Mouse (Mus musculus) MEL (cell line): ENCODE data around the gene Eef2. TPM values are rescaled to one million over a fixed set of nuclear protein-coding genes. Genes with fewer than 3 reads are reported as not detected.

Experiments
- DNase-seq: peaks from one replicate; pipeline ENCODE4 v3.0.0; 2011; ENCODE audit warnings: low read depth, low spot score
- H3K27ac ChIP-seq: 2 replicates; pipeline ENCODE4 v1.5.1; 2012; ENCODE audit warnings: low read depth, mild to moderate bottlenecking, control low read depth, low read length, moderate library complexity; ENCODE audit not compliant: control insufficient read depth
- H3K27me3 ChIP-seq, 2 experiments: fragments of 150-350 bp in 1 of 2; sonication (generic) in 1 of 2; 2 replicates each; pipeline ENCODE4 v1.6.1; 2012; ENCODE audit warnings: low read length in 2 of 2, mild to moderate bottlenecking in 2 of 2, improper control_type of control experiment in 1 of 2, moderate library complexity in 1 of 2; ENCODE audit not compliant: insufficient read depth in 2 of 2, control insufficient read depth in 1 of 2
- H3K36me3 ChIP-seq, 2 experiments: 2 replicates each; pipeline ENCODE4 v1.6.1; 2012 to 2014; ENCODE audit warnings: low read length in 2 of 2, improper control_type of control experiment in 1 of 2, inconsistent platforms in 1 of 2, mild to moderate bottlenecking in 1 of 2; ENCODE audit not compliant: insufficient read depth in 2 of 2, control insufficient read depth in 1 of 2
- H3K4me1 ChIP-seq, 2 experiments: fragments of 150-350 bp in 1 of 2; sonication (generic) in 1 of 2; 2 replicates each; pipeline ENCODE4 v1.6.1; 2012; ENCODE audit warnings: low read length in 2 of 2, improper control_type of control experiment in 1 of 2, mild to moderate bottlenecking in 1 of 2; ENCODE audit not compliant: insufficient read depth in 2 of 2, control insufficient read depth in 1 of 2
- H3K4me3 ChIP-seq, 2 experiments: fragments of 150-350 bp in 1 of 2; sonication (generic) in 1 of 2; 2 replicates each; pipeline ENCODE4 v1.5.1; 2012; ENCODE audit warnings: low read depth in 2 of 2, low read length in 2 of 2, mild to moderate bottlenecking in 2 of 2, moderate library complexity in 2 of 2, control low read depth in 1 of 2, improper control_type of control experiment in 1 of 2; ENCODE audit not compliant: control insufficient read depth in 1 of 2, insufficient read depth in 1 of 2
- H3K79me2 ChIP-seq: 2 replicates; pipeline ENCODE4 v1.6.1; 2012; ENCODE audit warnings: mild to moderate bottlenecking, low read length, moderate library complexity; ENCODE audit not compliant: control insufficient read depth, poor library complexity, insufficient read depth
- H3K9ac ChIP-seq: 2 replicates; pipeline ENCODE4 v1.6.1; 2012; ENCODE audit warnings: low read depth, mild to moderate bottlenecking, control low read depth, low read length, moderate library complexity; ENCODE audit not compliant: control insufficient read depth, poor library complexity, severe bottlenecking
- H3K9me3 ChIP-seq: fragments of 150-350 bp; sonication (generic); replicated peaks from 2 replicates; pipeline ENCODE4 v1.6.1; 2012; ENCODE audit warnings: mild to moderate bottlenecking, low read length, improper control_type of control experiment, moderate library complexity; ENCODE audit not compliant: insufficient read depth
- BHLHE40 ChIP-seq: IDR thresholded peaks from 2 replicates; pipeline ENCODE4 v1.6.1; 2012; ENCODE audit warnings: low read depth, mild to moderate bottlenecking, inconsistent platforms, low read length, improper control_type of control experiment, borderline replicate concordance
- CHD2 ChIP-seq: IDR thresholded peaks from 2 replicates; pipeline ENCODE4 v1.6.1; 2011; ENCODE audit warnings: low read length, improper control_type of control experiment
- CTCF ChIP-seq, 3 experiments: IDR thresholded peaks in 2 of 3; conservative IDR thresholded peaks in 1 of 3; 2 replicates each; pipeline ENCODE4 v1.5.1; 2011 to 2012; ENCODE audit warnings: low read length in 3 of 3, low read depth in 2 of 3, mild to moderate bottlenecking in 2 of 3, improper control_type of control experiment in 1 of 3, inconsistent platforms in 1 of 3, mixed read lengths in 1 of 3, moderate library complexity in 1 of 3; ENCODE audit not compliant: control insufficient read depth in 1 of 3, insufficient read depth in 1 of 3, poor library complexity in 1 of 3, severe bottlenecking in 1 of 3
- EP300 ChIP-seq, 2 experiments: IDR thresholded peaks; 2 replicates each; pipeline ENCODE4 v1.6.1; 2011; ENCODE audit warnings: improper control_type of control experiment in 2 of 2, low read length in 2 of 2, low read depth in 1 of 2, mild to moderate bottlenecking in 1 of 2
- GABPA ChIP-seq: IDR thresholded peaks from 2 replicates; pipeline ENCODE4 v1.6.1; 2012; ENCODE audit warnings: low read depth, mild to moderate bottlenecking, inconsistent platforms, low read length, improper control_type of control experiment, moderate library complexity
- HCFC1 ChIP-seq: IDR thresholded peaks from 2 replicates; pipeline ENCODE4 v1.6.1; 2012; ENCODE audit warnings: low read depth, mild to moderate bottlenecking, inconsistent platforms, low read length, improper control_type of control experiment, moderate library complexity
- KAT2A ChIP-seq: conservative IDR thresholded peaks from 2 replicates; pipeline ENCODE4 v1.6.1; 2012; ENCODE audit warnings: low read depth, low read length, improper control_type of control experiment, inconsistent platforms
- MAFK ChIP-seq: IDR thresholded peaks from 2 replicates; pipeline ENCODE4 v1.6.1; 2011; ENCODE audit warnings: low read depth, mild to moderate bottlenecking, low read length, improper control_type of control experiment, borderline replicate concordance
- MEF2A ChIP-seq: IDR thresholded peaks from 2 replicates; pipeline ENCODE4 v1.6.1; 2014; ENCODE audit warnings: low read depth, mild to moderate bottlenecking, inconsistent platforms, low read length, improper control_type of control experiment; ENCODE audit not compliant: poor library complexity, insufficient replicate concordance, severe bottlenecking; ENCODE audit errors: extremely low read depth
- POLR2A ChIP-seq, 2 experiments: IDR thresholded peaks; 2 replicates each; pipeline ENCODE4 v1.6.1; 2011 to 2012; ENCODE audit warnings: low read length in 2 of 2, mild to moderate bottlenecking in 2 of 2, control low read depth in 1 of 2, improper control_type of control experiment in 1 of 2, low read depth in 1 of 2, moderate library complexity in 1 of 2; ENCODE audit not compliant: control insufficient read depth in 1 of 2, insufficient read depth in 1 of 2, poor library complexity in 1 of 2
- POLR2AphosphoS5 ChIP-seq: IDR thresholded peaks from 2 replicates; pipeline ENCODE4 v1.6.1; 2012; ENCODE audit warnings: low read depth, borderline replicate concordance, mild to moderate bottlenecking, inconsistent platforms, low read length, moderate library complexity, mixed read lengths
- RCOR1 ChIP-seq: IDR thresholded peaks from 2 replicates; pipeline ENCODE4 v1.6.1; 2012; ENCODE audit warnings: low read depth, mild to moderate bottlenecking, inconsistent platforms, low read length, improper control_type of control experiment
- SIN3A ChIP-seq: IDR thresholded peaks from 2 replicates; pipeline ENCODE4 v1.6.1; 2012; ENCODE audit warnings: low read length, improper control_type of control experiment, inconsistent platforms
- SMC3 ChIP-seq: IDR thresholded peaks from 2 replicates; pipeline ENCODE4 v1.6.1; 2011; ENCODE audit warnings: low read depth, low read length, improper control_type of control experiment
- TAL1 ChIP-seq: IDR thresholded peaks from 2 replicates; pipeline ENCODE4 v1.6.1; 2012; ENCODE audit warnings: mild to moderate bottlenecking, inconsistent platforms, low read length, moderate library complexity, mixed read lengths
- TBP ChIP-seq: IDR thresholded peaks from 2 replicates; pipeline ENCODE4 v1.8.0; 2011; ENCODE audit warnings: low read depth, low read length, improper control_type of control experiment
- USF2 ChIP-seq, 2 experiments: IDR thresholded peaks; 2 replicates each; pipeline ENCODE4 v1.6.1; 2011 to 2012; ENCODE audit warnings: improper control_type of control experiment in 2 of 2, low read length in 2 of 2, borderline replicate concordance in 1 of 2, inconsistent platforms in 1 of 2, low read depth in 1 of 2, mild to moderate bottlenecking in 1 of 2; ENCODE audit not compliant: insufficient read depth in 1 of 2
- ZKSCAN1 ChIP-seq: IDR thresholded peaks from 2 replicates; pipeline ENCODE4 v1.6.1; 2012; ENCODE audit warnings: low read depth, mild to moderate bottlenecking, inconsistent platforms, low read length, improper control_type of control experiment, moderate library complexity
- ZMIZ1 ChIP-seq: IDR thresholded peaks from 2 replicates; pipeline ENCODE4 v1.6.1; 2012; ENCODE audit warnings: low read depth, mild to moderate bottlenecking, inconsistent platforms, low read length, improper control_type of control experiment, moderate library complexity
- ZNF384 ChIP-seq: IDR thresholded peaks from 2 replicates; pipeline ENCODE4 v1.6.1; 2012; ENCODE audit warnings: low read depth, mild to moderate bottlenecking, inconsistent platforms, low read length, improper control_type of control experiment
- polyA plus RNA-seq, 2 experiments: library from polyadenylated mRNA; stranded (reverse) in 1 of 2; unstranded in 1 of 2; fragments of >175 nt in 1 of 2; fragments of >200 nt in 1 of 2; gene quantifications; 2 replicates each; pipeline versions ENCODE4 v1.2.1 to v1.2.4; 2012; ENCODE audit warnings: low replicate concordance in 2 of 2, low read depth in 1 of 2; ENCODE audit not compliant: insufficient read length in 2 of 2, insufficient read depth in 1 of 2, missing spikeins in 1 of 2
- total RNA-seq: library from RNA; depleted of rRNA; stranded (reverse); fragments of 300-350 nt; gene quantifications from 2 replicates; pipeline ENCODE4 v1.2.3, GENCODE M21; 2012

Gene Eef2
- total and polyA plus RNA-seq, 3 experiments = 2,863 to 4,586 (median 3,442) TPM

DNA sequence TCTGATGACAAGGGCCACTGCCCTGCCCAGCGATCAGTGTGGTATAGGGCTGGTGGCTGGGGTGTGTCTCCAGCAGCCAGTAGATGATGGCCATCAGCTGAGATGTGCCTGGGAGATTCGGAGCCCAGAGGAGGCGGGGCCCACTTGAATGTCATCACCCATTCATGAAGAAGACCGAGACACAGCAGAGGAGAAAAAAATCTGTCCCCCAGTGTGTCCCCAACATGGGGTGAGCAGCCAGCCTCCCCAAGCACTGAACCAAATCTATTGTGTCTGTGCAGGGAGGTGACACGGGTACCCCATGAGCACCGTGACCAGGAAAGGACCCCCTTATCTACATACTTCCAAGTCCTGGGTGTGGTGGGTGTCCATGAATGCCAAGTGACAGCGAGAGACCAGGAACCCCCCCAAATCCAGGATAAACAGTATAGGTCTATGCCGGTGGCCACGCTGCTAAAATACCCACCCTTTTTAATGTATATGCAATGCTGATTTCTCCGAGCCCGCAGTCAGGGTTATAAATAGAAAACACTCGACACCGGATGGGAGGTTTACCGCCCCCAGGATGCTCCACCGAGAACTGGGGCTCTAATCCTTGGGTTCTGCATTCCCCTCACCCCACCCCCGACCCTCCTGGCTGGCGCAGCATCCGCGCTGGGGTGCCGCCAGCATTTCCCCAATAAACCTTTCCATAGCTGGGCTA is 53.5 kb downstream of the Eef2 start:
- no peak overlapping the region for H3K27ac ChIP-seq
- peaks cover 6 to 19% of the 10 kb centered on the region in 2 experiments for H3K27me3 ChIP-seq
- H3K9ac ChIP-seq = no peak overlapping the region
- no peak for DNase-seq
- H3K79me2 ChIP-seq = no peaks in the 10 kb centered on the region
- peaks cover 0 to 7% of the 10 kb centered on the region in 2 experiments; a peak in 2 of 4 replicates for H3K36me3 ChIP-seq
- H3K4me1 ChIP-seq = peaks cover 0 to 12% of the 10 kb centered on the region in 2 experiments; a peak in 2 of 4 replicates
- H3K4me3 ChIP-seq = no peak overlapping the region
- TF ChIP-seq EP300 (IDR thresholded peaks at IDR 0.05; ENCODE audit: low read depth in 1 of 2, low read length in 2 of 2) = no peak
- no peak for TF ChIP-seq POLR2A (IDR thresholded peaks at IDR 0.05; ENCODE audit: control insufficient read depth in 1 of 2, insufficient read depth in 1 of 2, low read depth in 1 of 2, low read length in 2 of 2, poor library complexity in 1 of 2)
- TF ChIP-seq KAT2A = no peak
- no peak for TF ChIP-seq MEF2A
- TF ChIP-seq TAL1 = no peak
- TF ChIP-seq GABPA = no peak
- TF ChIP-seq ZKSCAN1 = no peak
- no peak for TF ChIP-seq ZMIZ1
- no peak for TF ChIP-seq CHD2
- TF ChIP-seq MAFK = no peak
- no peak for TF ChIP-seq HCFC1
- no peak for TF ChIP-seq RCOR1
- no peak for TF ChIP-seq SMC3
- TF ChIP-seq ZNF384 = no peak
- no peak for TF ChIP-seq POLR2AphosphoS5
- no peak for TF ChIP-seq BHLHE40
- no peaks in the 10 kb centered on the region for H3K9me3 ChIP-seq

DNA sequence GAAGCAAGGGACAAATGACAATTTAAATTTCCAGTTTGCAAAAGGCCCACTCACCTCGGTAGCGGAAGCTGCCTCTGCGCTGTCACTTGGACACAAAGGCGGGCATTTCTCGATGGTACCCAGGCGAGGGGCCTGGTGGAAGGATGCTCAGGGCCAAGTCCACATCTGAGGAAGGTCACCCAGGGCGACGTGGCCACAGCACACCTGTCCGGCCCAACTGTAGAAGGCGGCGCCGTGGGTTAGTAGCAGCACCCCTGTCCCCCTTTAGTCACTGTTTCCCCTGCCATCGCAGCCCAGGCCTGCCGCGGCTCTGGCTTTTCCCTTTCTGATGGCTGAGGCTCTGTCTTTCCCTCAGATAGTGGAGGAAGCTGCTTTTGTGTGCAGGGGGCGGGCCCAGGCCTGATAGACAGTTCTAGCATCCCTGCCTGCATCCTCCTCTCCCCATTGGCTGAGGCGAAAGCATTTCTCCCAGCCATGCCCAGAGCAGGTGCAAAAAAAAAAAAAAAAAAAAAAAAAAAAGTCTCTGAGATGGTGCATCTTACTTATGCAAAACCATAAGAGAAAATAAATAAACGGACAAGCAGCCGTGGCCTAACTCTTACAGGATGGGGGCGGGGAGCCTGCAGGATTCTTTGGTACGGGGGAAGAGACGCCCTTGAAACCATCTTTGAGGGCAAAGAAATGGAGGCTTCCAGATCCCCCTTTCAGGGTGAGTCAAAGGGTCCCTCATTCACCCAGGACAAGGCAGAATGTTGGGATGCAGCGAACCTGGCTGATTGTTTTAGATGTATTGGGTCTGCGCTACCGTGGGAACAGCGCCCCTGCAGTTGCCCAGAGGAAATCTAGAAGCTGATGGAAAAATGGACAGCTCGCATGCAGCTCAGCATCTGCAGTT is 54.3 kb downstream of the Eef2 start, which contains the start of gene Atcay:
TSS of gene Atcay (minus strand) at position 396 of the 895 bp plus-strand sequence.
- Histone ChIP-seq H3K79me2 (no peaks in the 10 kb centered on the region), H3K36me3 (peaks cover 0 to 7% of the 10 kb centered on the region in 2 experiments; a peak in 2 of 4 replicates), H3K27ac (no peak within 1 kb of the TSS), H3K27me3 (peaks cover 6 to 18% of the 10 kb centered on the region in 2 experiments)
- peak in 1 of 3 experiments; percentile 14; a peak in 1 of 6 replicates for TF ChIP-seq CTCF (IDR thresholded peaks at IDR 0.05 in 2 of 3, conservative IDR thresholded peaks at IDR 0.05 in 1 of 3; ENCODE audit: control insufficient read depth in 1 of 3, insufficient read depth in 1 of 3, low read depth in 2 of 3, low read length in 3 of 3, poor library complexity in 1 of 3, severe bottlenecking in 1 of 3)
- no peak for TF ChIP-seq USF2 (IDR thresholded peaks at IDR 0.05; ENCODE audit: borderline replicate concordance in 1 of 2, insufficient read depth in 1 of 2, low read depth in 1 of 2, low read length in 2 of 2)
- no peak for TF ChIP-seq SMC3
- TF ChIP-seq ZKSCAN1 = no peak
- TF ChIP-seq MEF2A = no peak
- TF ChIP-seq SIN3A = no peak
- no peak for TF ChIP-seq TBP
- TF ChIP-seq, all 39 proteins: peak for 1
- peaks cover 0 to 12% of the 10 kb centered on the region in 2 experiments; a peak in 2 of 4 replicates for H3K4me1 ChIP-seq
- H3K9me3 ChIP-seq = no peaks in the 10 kb centered on the region
- DNase-seq = no peak
- no peak within 1 kb of the TSS for H3K9ac ChIP-seq
- no peak within 1 kb of the TSS for H3K4me3 ChIP-seq
